Mouse (Mus musculus) midbrain, embryonic 14.5 days (tissue): ENCODE results near the gene Chl1. TPM values are rescaled to one million over a fixed set of nuclear protein-coding genes. Genes with fewer than 3 reads are reported as not detected.

ENCODE experiments used
- ATAC-seq: fragments of 200-750 bp; cut with Nextera tagmentation; 2 replicates; pipeline ENCODE4 v1.8.0; 2017; ENCODE audit warnings: moderate number of reproducible peaks, moderate library complexity; ENCODE audit not compliant: low FRiP score, low TSS enrichment
- DNase-seq: peaks from one replicate; pipeline ENCODE4 v3.0.0-alpha.2; 2015
- H3K27ac ChIP-seq: fragments of 300-500 bp; sonication (generic); replicated peaks from 2 replicates; pipeline ENCODE4 v1.5.1; 2014; ENCODE audit warnings: mild to moderate bottlenecking, low read depth, low read length, moderate library complexity
- H3K27me3 ChIP-seq: fragments of 300-500 bp; sonication (generic); 2 replicates; pipeline ENCODE4 v1.6.1; 2014; ENCODE audit warnings: low read length, control low read depth, mixed read lengths; ENCODE audit not compliant: control insufficient read depth, insufficient read depth
- H3K36me3 ChIP-seq: fragments of 300-500 bp; sonication (generic); 2 replicates; pipeline ENCODE4 v1.6.1; 2014; ENCODE audit warnings: low read length, control low read depth; ENCODE audit not compliant: control insufficient read depth, insufficient read depth
- H3K4me1 ChIP-seq: fragments of 300-500 bp; sonication (generic); 2 replicates; pipeline ENCODE4 v1.6.1; 2014; ENCODE audit warnings: mild to moderate bottlenecking, antibody characterized with exemption, low read length, control low read depth; ENCODE audit not compliant: control insufficient read depth, insufficient read depth
- H3K4me2 ChIP-seq: fragments of 300-500 bp; sonication (generic); 2 replicates; pipeline ENCODE4 v1.6.1; 2014; ENCODE audit warnings: mild to moderate bottlenecking, low read length, moderate library complexity
- H3K4me3 ChIP-seq: fragments of 300-500 bp; sonication (generic); replicated peaks from 2 replicates; pipeline ENCODE4 v1.5.1; 2014; ENCODE audit warnings: low read depth, low read length
- H3K9ac ChIP-seq: fragments of 300-500 bp; sonication (generic); replicated peaks from 2 replicates; pipeline ENCODE4 v1.6.1; 2014; ENCODE audit warnings: mild to moderate bottlenecking, low read length, moderate library complexity
- H3K9me3 ChIP-seq: fragments of 300-500 bp; sonication (generic); 2 replicates; pipeline ENCODE4 v1.6.1; 2016; ENCODE audit warnings: low read length, control low read depth, mixed read lengths; ENCODE audit not compliant: control insufficient read depth
- WGBS: fragments of 180-500 bp; shearing (Covaris S2); extraction: QIAGEN DNeasy Blood & Tissue Kit; methylation state at CpG from one replicate; pipeline ENCODE4 v1.1.7; 2014; 5-methylcytosine and 5-hydroxymethylcytosine counted together
- polyA plus RNA-seq: library from polyadenylated mRNA; unstranded; fragments of >200 nt; fragmentation: Nextera tagmentation; extraction: Ambion mirVana; gene quantifications from 2 replicates; pipeline ENCODE4 v1.2.1, GENCODE M21; 2014

Gene Chl1
- polyA plus RNA-seq, 1 experiment from 2014 or later = 146 TPM

- Histone ChIP-seq H3K4me3 (no peak overlapping the region), H3K27me3 (no peaks in the 10 kb centered on the region), H3K4me2 (no peak overlapping the region), H3K4me1 (no peaks in the 10 kb centered on the region; the same call in 1 of the 2 replicates), H3K9me3 (no peaks in the 10 kb centered on the region), H3K27ac (no peak overlapping the region), H3K36me3 (no peaks in the 10 kb centered on the region), H3K9ac (no peak overlapping the region)
- DNase-seq = no peak
- 83% methylated on average over 3 of the region's 3 CpGs for WGBS
- ATAC-seq = no peak
Observed at GRCm38 (mm10) chr6:103610656-103611055, 100.3 kb downstream of the Chl1 start.

GRCm38 (mm10) chr6:103612626-103613025, 102.2 kb downstream of the Chl1 start:
- Histone ChIP-seq H3K36me3 (no peaks in the 10 kb centered on the region), H3K9ac (no peak overlapping the region), H3K9me3 (no peaks in the 10 kb centered on the region), H3K4me3 (no peak overlapping the region), H3K27me3 (no peaks in the 10 kb centered on the region), H3K4me2 (no peak overlapping the region), H3K4me1 (no peaks in the 10 kb centered on the region; the same call in 1 of the 2 replicates), H3K27ac (no peak overlapping the region)
- ATAC-seq (no peak), DNase-seq (no peak)
- WGBS = 75% methylated on average over 3 of the region's 3 CpGs

GRCm38 (mm10) chr6:103613714-103614113, 103.3 kb downstream of the Chl1 start:
- 87% methylated on average over 3 of the region's 3 CpGs for WGBS
- H3K4me3 ChIP-seq = no peak overlapping the region
- no peak overlapping the region for H3K4me2 ChIP-seq
- ATAC-seq = no peak
- no peaks in the 10 kb centered on the region for H3K27me3 ChIP-seq
- H3K9ac ChIP-seq = no peak overlapping the region
- H3K27ac ChIP-seq = no peak overlapping the region
- no peaks in the 10 kb centered on the region for H3K9me3 ChIP-seq
- no peak for DNase-seq
- no peaks in the 10 kb centered on the region for H3K36me3 ChIP-seq
- no peaks in the 10 kb centered on the region; the same call in 1 of the 2 replicates for H3K4me1 ChIP-seq

- Histone ChIP-seq H3K27ac (no peak overlapping the region), H3K4me1 (no peaks in the 10 kb centered on the region; the same call in 1 of the 2 replicates), H3K4me2 (no peak overlapping the region), H3K27me3 (no peaks in the 10 kb centered on the region), H3K9me3 (no peaks in the 10 kb centered on the region), H3K36me3 (no peaks in the 10 kb centered on the region), H3K9ac (no peak overlapping the region), H3K4me3 (no peak overlapping the region)
- 52% methylated on average over 3 of the region's 3 CpGs for WGBS
- DNase-seq (no peak), ATAC-seq (no peak)
Observed at GRCm38 (mm10) chr6:103615924-103616602, 105.7 kb downstream of the Chl1 start.

GRCm38 (mm10) chr6:103620880-103621279, 110.5 kb downstream of the Chl1 start:
- 35% methylated on average over 4 of the region's 4 CpGs for WGBS
- Histone ChIP-seq H3K27me3 (no peaks in the 10 kb centered on the region), H3K27ac (no peak overlapping the region), H3K4me3 (no peak overlapping the region), H3K4me2 (no peak overlapping the region), H3K36me3 (no peaks in the 10 kb centered on the region), H3K4me1 (no peaks in the 10 kb centered on the region; the same call in 1 of the 2 replicates), H3K9me3 (no peaks in the 10 kb centered on the region), H3K9ac (no peak overlapping the region)
- DNase-seq = no peak
- ATAC-seq = no peak

- Histone ChIP-seq H3K9me3 (no peaks in the 10 kb centered on the region), H3K9ac (no peak overlapping the region), H3K4me2 (no peak overlapping the region), H3K4me1 (no peaks in the 10 kb centered on the region; the same call in 1 of the 2 replicates), H3K27me3 (no peaks in the 10 kb centered on the region), H3K36me3 (no peaks in the 10 kb centered on the region), H3K4me3 (no peak overlapping the region), H3K27ac (no peak overlapping the region)
- DNase-seq = peak; percentile 52
- ATAC-seq = no peak
- 3% methylated on average over 3 of the region's 3 CpGs for WGBS
Observed at GRCm38 (mm10) chr6:103622117-103622713, 111.8 kb downstream of the Chl1 start.

- Histone ChIP-seq H3K4me2 (no peak overlapping the region), H3K36me3 (no peaks in the 10 kb centered on the region), H3K4me1 (no peaks in the 10 kb centered on the region), H3K9me3 (no peaks in the 10 kb centered on the region), H3K4me3 (no peak overlapping the region), H3K27me3 (no peaks in the 10 kb centered on the region), H3K9ac (no peak overlapping the region), H3K27ac (peak overlapping the region; percentile 3; the same call in 1 of the 2 replicates)
- ATAC-seq = no peak
- 27% methylated on average over 3 of the region's 3 CpGs for WGBS
- DNase-seq = peak; percentile 25
Observed at GRCm38 (mm10) chr6:103632856-103633255, 122.5 kb downstream of the Chl1 start.

- 25% methylated on average over 1 of the region's 1 CpGs for WGBS
- DNase-seq (peak; percentile 69), ATAC-seq (no peak)
- Histone ChIP-seq H3K4me2 (no peak overlapping the region), H3K4me3 (no peak overlapping the region), H3K27ac (0 out of 2 replicates have a peak overlapping the region, but pooled peaks have one; percentile 5), H3K36me3 (no peaks in the 10 kb centered on the region), H3K9me3 (no peaks in the 10 kb centered on the region), H3K9ac (no peak overlapping the region), H3K4me1 (peaks cover 4% of the 10 kb centered on the region; the same call in 1 of the 2 replicates), H3K27me3 (no peaks in the 10 kb centered on the region)
Observed at GRCm38 (mm10) chr6:103656778-103657177, 146.4 kb downstream of the Chl1 start.

GRCm38 (mm10) chr6:103659173-103659572, 148.8 kb downstream of the Chl1 start:
- Histone ChIP-seq H3K9ac (no peak overlapping the region), H3K36me3 (no peaks in the 10 kb centered on the region), H3K4me2 (no peak overlapping the region), H3K27ac (no peak overlapping the region), H3K27me3 (no peaks in the 10 kb centered on the region), H3K4me1 (peaks cover 4% of the 10 kb centered on the region; the same call in 1 of the 2 replicates), H3K4me3 (no peak overlapping the region), H3K9me3 (no peaks in the 10 kb centered on the region)
- no peak for DNase-seq
- WGBS = 89% methylated on average over 2 of the region's 2 CpGs
- ATAC-seq = no peak
